8 mouse cellular contexts compared by ENCODE assay signal in genomic region chr3:127572557-127572956, GRCm38 (mm10). TPM values are rescaled to one million over a fixed set of nuclear protein-coding genes. Genes with fewer than 3 reads are reported as not detected.
A peak's percentile ranks its signal among the peaks of the same experiment; 100 is the strongest.
DNase-seq lines count a peak whose midpoint lies in the region; ATAC-seq and TF ChIP-seq lines count a peak whose summit lies in the region.

No protein-coding gene starts in this region.

- peak; percentile 43; the same call in 1 of the 2 replicates for TF ChIP-seq CTCF in brain, embryonic 14.5 days (IDR thresholded peaks at IDR 0.05; ENCODE audit: borderline replicate concordance, extremely low read depth, insufficient read depth, insufficient read length)

- peaks cover 4% of the 10 kb centered on the region for H3K36me3 ChIP-seq in lung, embryonic 16.5 days (ENCODE audit: control insufficient read depth, insufficient read depth, low read length)

- no peaks in the 10 kb centered on the region for H3K4me1 ChIP-seq in lung, embryonic 16.5 days (replicated peaks; ENCODE audit: control insufficient read depth, insufficient read depth, low read length)

- no peak overlapping the region for H3K4me3 ChIP-seq in lung, embryonic 16.5 days (ENCODE audit: low read length)

- H3K9me3 ChIP-seq in lung, embryonic 16.5 days (ENCODE audit: control insufficient read depth, low read length) = no peaks in the 10 kb centered on the region

- H3K27ac ChIP-seq in lung, embryonic 16.5 days (ENCODE audit: low read length) = no peak overlapping the region

- WGBS in lung, embryonic 16.5 days = 58% methylated on average over 4 of the region's 4 CpGs

- TF ChIP-seq POLR2A in brain, embryonic 14.5 days (IDR thresholded peaks at IDR 0.05; ENCODE audit: borderline replicate concordance, extremely low read depth, insufficient read depth, insufficient read length, poor library complexity, severe bottlenecking) = no peak

- peak; percentile 57 for ATAC-seq in lung, embryonic 16.5 days (ENCODE audit: low read depth)

- DNase-seq in adrenal gland, adult (ENCODE audit: inconsistent age in 2 of 2, low spot score in 1 of 2) = peak; percentile 37 to 84
- DNase-seq in adrenal gland, postnatal 25 days = no peak
- peak; percentile 62 to 73 for DNase-seq in B cell, adult 2 months
- peak; percentile 79 for DNase-seq in brain, embryonic 14.5 days (ENCODE audit: low read depth)
- peak; percentile 69 for DNase-seq in heart, adult 8-10 months (ENCODE audit: low spot score)
- peak; percentile 12 to 42 for DNase-seq in kidney, postnatal 4 days
- peak; percentile 59 to 62 for DNase-seq in right cerebral cortex, postnatal 10 days (ENCODE audit: low spot score in 2 of 2)

- H3K4me2 ChIP-seq in lung, embryonic 16.5 days (ENCODE audit: low read depth, low read length) = no peak overlapping the region

- H3K27me3 ChIP-seq in lung, embryonic 16.5 days (ENCODE audit: control insufficient read depth, insufficient read depth, low read depth, low read length) = no peaks in the 10 kb centered on the region

- no peak overlapping the region for H3K9ac ChIP-seq in lung, embryonic 16.5 days (ENCODE audit: low read length)

RNA-seq across cellular contexts. Expression of gene Zgrf1, which starts 19.3 kb away (rescaled TPM):
- total RNA-seq in adrenal gland, postnatal 25 days (2021) = 2.4 and 2.8 TPM in 2 replicates
- 7.0 and 9.9 TPM in 2 replicates for polyA plus RNA-seq in brain, embryonic 14.5 days (2012; rRNA removed)
- total RNA-seq in heart, adult 8-10 months (2022) = under 1 TPM; 0.63 to 0.97 (median 0.76) TPM
- 8.3 and 8.5 TPM in 2 replicates for polyA plus RNA-seq in lung, embryonic 16.5 days (2015; fragmentation: Nextera tagmentation; extraction: Ambion mirVana)

RNA-seq across cellular contexts. Expression of gene Larp7, which starts 19.4 kb away (rescaled TPM):
- total RNA-seq in adrenal gland, postnatal 25 days (2021) = 23.9 and 25.8 TPM in 2 replicates
- polyA plus RNA-seq in brain, embryonic 14.5 days (2012; rRNA removed) = 16.8 and 20.7 TPM in 2 replicates
- total RNA-seq in heart, adult 8-10 months (2022) = 10 to 100 TPM; 19.6 to 24.9 (median 22.9) TPM
- 55.7 and 63.3 TPM in 2 replicates for polyA plus RNA-seq in lung, embryonic 16.5 days (2015; fragmentation: Nextera tagmentation; extraction: Ambion mirVana)
